Mouse (Mus musculus) hindbrain, embryonic 12.5 days (tissue): Measurements from ENCODE around the gene Olfr733. TPM values are rescaled to one million over a fixed set of nuclear protein-coding genes. Genes with fewer than 3 reads are reported as not detected.

ENCODE experiments used
- ATAC-seq: fragments of 200-750 bp; cut with Nextera tagmentation; 2 replicates; pipeline ENCODE4 v1.8.0; 2017; ENCODE audit warnings: moderate TSS enrichment; ENCODE audit not compliant: low FRiP score
- H3K27ac ChIP-seq: fragments of 300-500 bp; sonication (generic); 2 replicates; pipeline ENCODE4 v1.5.1; 2016; ENCODE audit warnings: mild to moderate bottlenecking
- H3K27me3 ChIP-seq: fragments of 300-500 bp; sonication (generic); 2 replicates; pipeline ENCODE4 v1.6.1; 2016; ENCODE audit warnings: mild to moderate bottlenecking
- H3K36me3 ChIP-seq: fragments of 300-500 bp; sonication (generic); 2 replicates; pipeline ENCODE4 v1.6.1; 2016; ENCODE audit warnings: mild to moderate bottlenecking
- H3K4me1 ChIP-seq: fragments of 300-500 bp; sonication (generic); 2 replicates; pipeline ENCODE4 v1.6.1; 2016
- H3K4me2 ChIP-seq: fragments of 300-500 bp; sonication (generic); replicated peaks from 2 replicates; pipeline ENCODE4 v1.6.1; 2016; ENCODE audit warnings: mild to moderate bottlenecking
- H3K4me3 ChIP-seq: fragments of 300-500 bp; sonication (generic); 2 replicates; pipeline ENCODE4 v1.5.1; 2016; ENCODE audit warnings: mild to moderate bottlenecking
- H3K9ac ChIP-seq: fragments of 300-500 bp; sonication (generic); 2 replicates; pipeline ENCODE4 v1.6.1; 2016; ENCODE audit warnings: mild to moderate bottlenecking, moderate library complexity
- H3K9me3 ChIP-seq: fragments of 300-500 bp; sonication (generic); replicated peaks from 2 replicates; pipeline ENCODE4 v1.6.1; 2016; ENCODE audit warnings: mild to moderate bottlenecking
- WGBS: fragments of 180-500 bp; shearing (Covaris S2); methylation state at CpG from one replicate; pipeline ENCODE4 v1.1.7; 2016; 5-methylcytosine and 5-hydroxymethylcytosine counted together
- polyA plus RNA-seq: library from polyadenylated mRNA; unstranded; fragments of >200 nt; fragmentation: Nextera tagmentation; extraction: Ambion mirVana; gene quantifications from 2 replicates; pipeline ENCODE4 v1.2.1, GENCODE M21; 2016

Olfr733 gene
- not detected in 2 replicates for polyA plus RNA-seq

- Histone ChIP-seq H3K9me3 (no peaks in the 10 kb centered on the region), H3K4me1 (no peaks in the 10 kb centered on the region), H3K4me2 (no peak within 1 kb of the TSS), H3K9ac (no peak within 1 kb of the TSS), H3K27ac (no peak within 1 kb of the TSS), H3K27me3 (no peaks in the 10 kb centered on the region), H3K4me3 (no peak within 1 kb of the TSS), H3K36me3 (no peaks in the 10 kb centered on the region)
- ATAC-seq = no peak
These were observed at the start of gene Olfr733 for GRCm38 (mm10) chr14:50301422-50301821. Gene Olfr733, minus strand, starts transcription at chr14:50301522.

- WGBS = 91% methylated on average over 2 of the region's 2 CpGs
- no peaks in the 10 kb centered on the region for H3K27me3 ChIP-seq
- no peak within 1 kb of the TSS for H3K4me2 ChIP-seq
- H3K27ac ChIP-seq = no peak within 1 kb of the TSS
- ATAC-seq = no peak
- H3K9me3 ChIP-seq = no peaks in the 10 kb centered on the region
- H3K4me3 ChIP-seq = no peak within 1 kb of the TSS
- H3K9ac ChIP-seq = no peak within 1 kb of the TSS
- H3K36me3 ChIP-seq = no peaks in the 10 kb centered on the region
- no peaks in the 10 kb centered on the region for H3K4me1 ChIP-seq
These were observed 47.5 kb upstream of the Olfr733 start, which contains the start of gene Olfr735 for GRCm38 (mm10) chr14:50348796-50349195. Gene Olfr735, minus strand, starts transcription at chr14:50348872.

GRCm38 (mm10) chr14:50326661-50327060 lies 25.3 kb upstream of the Olfr733 start, which contains the start of gene Olfr734:
Gene Olfr734, minus strand, starts transcription at chr14:50326761.
- Histone ChIP-seq H3K36me3 (no peaks in the 10 kb centered on the region), H3K4me3 (no peak within 1 kb of the TSS), H3K4me2 (no peak within 1 kb of the TSS), H3K27ac (no peak within 1 kb of the TSS), H3K9ac (no peak within 1 kb of the TSS), H3K4me1 (no peaks in the 10 kb centered on the region), H3K9me3 (no peaks in the 10 kb centered on the region), H3K27me3 (no peaks in the 10 kb centered on the region)
- no peak for ATAC-seq
- 80% methylated on average over 1 of the region's 1 CpGs for WGBS

- H3K4me2 ChIP-seq = no peak within 1 kb of the TSS
These were observed 17.2 kb downstream of the Olfr733 start, which contains the start of gene Olfr732 for GRCm38 (mm10) chr14:50284106-50284505. Gene Olfr732, minus strand, starts transcription at chr14:50284206.

More at GRCm38 (mm10) chr14:50284106-50284505, 17.2 kb downstream of the Olfr733 start, which contains the start of gene Olfr732:
- no peak within 1 kb of the TSS for H3K9ac ChIP-seq
- no peak within 1 kb of the TSS for H3K4me3 ChIP-seq
- H3K9me3 ChIP-seq = no peaks in the 10 kb centered on the region
- no peaks in the 10 kb centered on the region for H3K4me1 ChIP-seq
- no peak for ATAC-seq
- no peaks in the 10 kb centered on the region for H3K27me3 ChIP-seq
- no peak within 1 kb of the TSS for H3K27ac ChIP-seq
- H3K36me3 ChIP-seq = no peaks in the 10 kb centered on the region
- WGBS = 94% methylated on average over 1 of the region's 1 CpGs

Other genes with a start within 250 kb of the Olfr733 start
- gene Olfr726, start 210.6 kb downstream of the Olfr733 start, polyA plus RNA-seq = not detected in 2 replicates
- not detected in 2 replicates for gene Olfr727, start 178.3 kb downstream of the Olfr733 start, polyA plus RNA-seq
- gene Olfr728, start 158.8 kb downstream of the Olfr733 start, polyA plus RNA-seq = not detected in 2 replicates
- not detected in 2 replicates for gene Olfr729, start 148.6 kb downstream of the Olfr733 start, polyA plus RNA-seq
- gene Olfr730, start 113.3 kb downstream of the Olfr733 start, polyA plus RNA-seq = not detected in 2 replicates
- gene Olfr731, start 59.7 kb downstream of the Olfr733 start, polyA plus RNA-seq = not detected in 2 replicates
- gene Olfr732, start 17.3 kb downstream of the Olfr733 start, polyA plus RNA-seq = not detected in 2 replicates
- not detected in 2 replicates for gene Olfr734, start 25.2 kb upstream of the Olfr733 start, polyA plus RNA-seq
- not detected in 2 replicates for gene Olfr735, start 47.4 kb upstream of the Olfr733 start, polyA plus RNA-seq
- gene Tlr11, start 56.4 kb upstream of the Olfr733 start, polyA plus RNA-seq = not detected in 2 replicates
- gene Olfr736, start 79.6 kb upstream of the Olfr733 start, polyA plus RNA-seq = not detected in 2 replicates
- gene Olfr738, start 106.0 kb upstream of the Olfr733 start, polyA plus RNA-seq = not detected in 2 replicates
- gene Olfr739, start 117.1 kb upstream of the Olfr733 start, polyA plus RNA-seq = not detected in 2 replicates
- gene Olfr740, start 144.0 kb upstream of the Olfr733 start, polyA plus RNA-seq = not detected in 2 replicates
- gene Olfr741, start 171.2 kb upstream of the Olfr733 start, polyA plus RNA-seq = not detected in 2 replicates
- gene Olfr742, start 202.1 kb upstream of the Olfr733 start, polyA plus RNA-seq = not detected in 2 replicates
- not detected in 2 replicates for gene Olfr743, start 220.3 kb upstream of the Olfr733 start, polyA plus RNA-seq